Mouse (Mus musculus) MEL (cell line): Measurements from ENCODE around the gene Col23a1. TPM values are rescaled to one million over a fixed set of nuclear protein-coding genes. Genes with fewer than 3 reads are reported as not detected.
A peak's percentile ranks its signal among the peaks of the same experiment; 100 is the strongest.

Experiments used
- DNase-seq: peaks from one replicate; pipeline ENCODE4 v3.0.0; 2011; ENCODE audit warnings: low read depth, low spot score
- H3K27ac ChIP-seq: 2 replicates; pipeline ENCODE4 v1.5.1; 2012; ENCODE audit warnings: low read depth, mild to moderate bottlenecking, control low read depth, low read length, moderate library complexity; ENCODE audit not compliant: control insufficient read depth
- H3K27me3 ChIP-seq, 2 experiments: fragments of 150-350 bp in 1 of 2; sonication (generic) in 1 of 2; 2 replicates each; pipeline ENCODE4 v1.6.1; 2012; ENCODE audit warnings: low read length in 2 of 2, mild to moderate bottlenecking in 2 of 2, improper control_type of control experiment in 1 of 2, moderate library complexity in 1 of 2; ENCODE audit not compliant: insufficient read depth in 2 of 2, control insufficient read depth in 1 of 2
- H3K36me3 ChIP-seq, 2 experiments: 2 replicates each; pipeline ENCODE4 v1.6.1; 2012 to 2014; ENCODE audit warnings: low read length in 2 of 2, improper control_type of control experiment in 1 of 2, inconsistent platforms in 1 of 2, mild to moderate bottlenecking in 1 of 2; ENCODE audit not compliant: insufficient read depth in 2 of 2, control insufficient read depth in 1 of 2
- H3K4me1 ChIP-seq, 2 experiments: fragments of 150-350 bp in 1 of 2; sonication (generic) in 1 of 2; 2 replicates each; pipeline ENCODE4 v1.6.1; 2012; ENCODE audit warnings: low read length in 2 of 2, improper control_type of control experiment in 1 of 2, mild to moderate bottlenecking in 1 of 2; ENCODE audit not compliant: insufficient read depth in 2 of 2, control insufficient read depth in 1 of 2
- H3K4me3 ChIP-seq, 2 experiments: fragments of 150-350 bp in 1 of 2; sonication (generic) in 1 of 2; 2 replicates each; pipeline ENCODE4 v1.5.1; 2012; ENCODE audit warnings: low read depth in 2 of 2, low read length in 2 of 2, mild to moderate bottlenecking in 2 of 2, moderate library complexity in 2 of 2, control low read depth in 1 of 2, improper control_type of control experiment in 1 of 2; ENCODE audit not compliant: control insufficient read depth in 1 of 2, insufficient read depth in 1 of 2
- H3K79me2 ChIP-seq: 2 replicates; pipeline ENCODE4 v1.6.1; 2012; ENCODE audit warnings: mild to moderate bottlenecking, low read length, moderate library complexity; ENCODE audit not compliant: control insufficient read depth, poor library complexity, insufficient read depth
- H3K9ac ChIP-seq: 2 replicates; pipeline ENCODE4 v1.6.1; 2012; ENCODE audit warnings: low read depth, mild to moderate bottlenecking, control low read depth, low read length, moderate library complexity; ENCODE audit not compliant: control insufficient read depth, poor library complexity, severe bottlenecking
- H3K9me3 ChIP-seq: fragments of 150-350 bp; sonication (generic); replicated peaks from 2 replicates; pipeline ENCODE4 v1.6.1; 2012; ENCODE audit warnings: mild to moderate bottlenecking, low read length, improper control_type of control experiment, moderate library complexity; ENCODE audit not compliant: insufficient read depth
- BHLHE40 ChIP-seq: IDR thresholded peaks from 2 replicates; pipeline ENCODE4 v1.6.1; 2012; ENCODE audit warnings: low read depth, mild to moderate bottlenecking, inconsistent platforms, low read length, improper control_type of control experiment, borderline replicate concordance
- CHD2 ChIP-seq: IDR thresholded peaks from 2 replicates; pipeline ENCODE4 v1.6.1; 2011; ENCODE audit warnings: low read length, improper control_type of control experiment
- CTCF ChIP-seq, 3 experiments: IDR thresholded peaks in 2 of 3; conservative IDR thresholded peaks in 1 of 3; 2 replicates each; pipeline ENCODE4 v1.5.1; 2011 to 2012; ENCODE audit warnings: low read length in 3 of 3, low read depth in 2 of 3, mild to moderate bottlenecking in 2 of 3, improper control_type of control experiment in 1 of 3, inconsistent platforms in 1 of 3, mixed read lengths in 1 of 3, moderate library complexity in 1 of 3; ENCODE audit not compliant: control insufficient read depth in 1 of 3, insufficient read depth in 1 of 3, poor library complexity in 1 of 3, severe bottlenecking in 1 of 3
- E2F4 ChIP-seq: IDR thresholded peaks from 2 replicates; pipeline ENCODE4 v1.6.1; 2011; ENCODE audit warnings: low read depth, low read length, improper control_type of control experiment, borderline replicate concordance
- ELF1 ChIP-seq: IDR thresholded peaks from 2 replicates; pipeline ENCODE4 v1.6.1; 2014; ENCODE audit warnings: low read depth, mild to moderate bottlenecking, inconsistent platforms, low read length, improper control_type of control experiment, moderate library complexity
- ETS1 ChIP-seq: IDR thresholded peaks from 2 replicates; pipeline ENCODE4 v1.6.1; 2012; ENCODE audit warnings: low read depth, mild to moderate bottlenecking, inconsistent platforms, low read length, improper control_type of control experiment, moderate library complexity
- MEF2A ChIP-seq: IDR thresholded peaks from 2 replicates; pipeline ENCODE4 v1.6.1; 2014; ENCODE audit warnings: low read depth, mild to moderate bottlenecking, inconsistent platforms, low read length, improper control_type of control experiment; ENCODE audit not compliant: poor library complexity, insufficient replicate concordance, severe bottlenecking; ENCODE audit errors: extremely low read depth
- POLR2AphosphoS2 ChIP-seq: IDR thresholded peaks from 2 replicates; pipeline ENCODE4 v1.6.1; 2011; ENCODE audit warnings: low read length, improper control_type of control experiment
- SIN3A ChIP-seq: IDR thresholded peaks from 2 replicates; pipeline ENCODE4 v1.6.1; 2012; ENCODE audit warnings: low read length, improper control_type of control experiment, inconsistent platforms
- SMC3 ChIP-seq: IDR thresholded peaks from 2 replicates; pipeline ENCODE4 v1.6.1; 2011; ENCODE audit warnings: low read depth, low read length, improper control_type of control experiment
- TAL1 ChIP-seq: IDR thresholded peaks from 2 replicates; pipeline ENCODE4 v1.6.1; 2012; ENCODE audit warnings: mild to moderate bottlenecking, inconsistent platforms, low read length, moderate library complexity, mixed read lengths
- UBTF ChIP-seq: IDR thresholded peaks from 2 replicates; pipeline ENCODE4 v1.6.1; 2012; ENCODE audit warnings: low read depth, mild to moderate bottlenecking, inconsistent platforms, low read length, improper control_type of control experiment, moderate library complexity, borderline replicate concordance; ENCODE audit not compliant: insufficient read depth
- USF1 ChIP-seq: IDR thresholded peaks from 2 replicates; pipeline ENCODE4 v1.6.1; 2014; ENCODE audit warnings: low read depth, mild to moderate bottlenecking, inconsistent platforms, low read length, improper control_type of control experiment, moderate library complexity
- USF2 ChIP-seq, 2 experiments: IDR thresholded peaks; 2 replicates each; pipeline ENCODE4 v1.6.1; 2011 to 2012; ENCODE audit warnings: improper control_type of control experiment in 2 of 2, low read length in 2 of 2, borderline replicate concordance in 1 of 2, inconsistent platforms in 1 of 2, low read depth in 1 of 2, mild to moderate bottlenecking in 1 of 2; ENCODE audit not compliant: insufficient read depth in 1 of 2
- ZC3H11A ChIP-seq: IDR thresholded peaks from 2 replicates; pipeline ENCODE4 v1.6.1; 2012; ENCODE audit warnings: low read depth, mild to moderate bottlenecking, inconsistent platforms, low read length, improper control_type of control experiment
- ZNF384 ChIP-seq: IDR thresholded peaks from 2 replicates; pipeline ENCODE4 v1.6.1; 2012; ENCODE audit warnings: low read depth, mild to moderate bottlenecking, inconsistent platforms, low read length, improper control_type of control experiment
- polyA plus RNA-seq, 2 experiments: library from polyadenylated mRNA; stranded (reverse) in 1 of 2; unstranded in 1 of 2; fragments of >175 nt in 1 of 2; fragments of >200 nt in 1 of 2; gene quantifications; 2 replicates each; pipeline versions ENCODE4 v1.2.1 to v1.2.4; 2012; ENCODE audit warnings: low replicate concordance in 2 of 2, low read depth in 1 of 2; ENCODE audit not compliant: insufficient read length in 2 of 2, insufficient read depth in 1 of 2, missing spikeins in 1 of 2
- total RNA-seq: library from RNA; depleted of rRNA; stranded (reverse); fragments of 300-350 nt; gene quantifications from 2 replicates; pipeline ENCODE4 v1.2.3, GENCODE M21; 2012

Gene Col23a1
- total and polyA plus RNA-seq, 3 experiments: under 0.01 to 0.03 TPM; not detected in 1

- TF ChIP-seq USF1: no peak
- no peak for TF ChIP-seq UBTF
- TF ChIP-seq ELF1: no peak
- no peak for TF ChIP-seq BHLHE40
- no peak for TF ChIP-seq SIN3A
- TF ChIP-seq USF2 (IDR thresholded peaks at IDR 0.05; ENCODE audit: borderline replicate concordance in 1 of 2, insufficient read depth in 1 of 2, low read depth in 1 of 2, low read length in 2 of 2): no peak
- TF ChIP-seq ZC3H11A: no peak
- no peak for TF ChIP-seq SMC3
- TF ChIP-seq MEF2A: no peak
- TF ChIP-seq CHD2: no peak
- no peak for TF ChIP-seq ZNF384
- TF ChIP-seq ETS1: no peak
- TF ChIP-seq POLR2AphosphoS2: no peak
- no peak for TF ChIP-seq CTCF (IDR thresholded peaks at IDR 0.05 in 2 of 3, conservative IDR thresholded peaks at IDR 0.05 in 1 of 3; ENCODE audit: control insufficient read depth in 1 of 3, insufficient read depth in 1 of 3, low read depth in 2 of 3, low read length in 3 of 3, poor library complexity in 1 of 3, severe bottlenecking in 1 of 3)
- H3K79me2 ChIP-seq: no peaks in the 10 kb centered on the region
- H3K36me3 ChIP-seq: no peaks in the 10 kb centered on the region
- no peaks in the 10 kb centered on the region for H3K27me3 ChIP-seq
- H3K27ac ChIP-seq: no peak overlapping the region
- H3K4me3 ChIP-seq: no peak overlapping the region
- H3K4me1 ChIP-seq: no peaks in the 10 kb centered on the region; a peak in 1 of 4 replicates
- no peak for DNase-seq
- H3K9ac ChIP-seq: no peak overlapping the region
- H3K9me3 ChIP-seq: no peaks in the 10 kb centered on the region
These were observed 152.9 kb downstream of the Col23a1 start for GRCm38 (mm10) chr11:51442599-51442998.

GRCm38 (mm10) chr11:51443818-51444217 lies 154.1 kb downstream of the Col23a1 start:
- no peaks in the 10 kb centered on the region for H3K27me3 ChIP-seq
- peak; percentile 29 for DNase-seq
- no peak overlapping the region for H3K27ac ChIP-seq
- H3K4me1 ChIP-seq: no peaks in the 10 kb centered on the region; a peak in 1 of 4 replicates
- no peak overlapping the region for H3K9ac ChIP-seq
- H3K36me3 ChIP-seq: no peaks in the 10 kb centered on the region
- H3K4me3 ChIP-seq: no peak overlapping the region
- H3K79me2 ChIP-seq: no peaks in the 10 kb centered on the region
- TF ChIP-seq TAL1 (peak; percentile 30), E2F4 (no peak)
- TF ChIP-seq, all 39 proteins: peak for 1
- H3K9me3 ChIP-seq: no peaks in the 10 kb centered on the region
